Mouse (Mus musculus): ENCODE data around the gene Zfp266. TPM values are rescaled to one million over a fixed set of nuclear protein-coding genes. Genes with fewer than 3 reads are reported as not detected.

Zfp266 gene
- polyA plus RNA-seq, 1 experiment, result 9.1 TPM

- no peak for DNase-seq (ENCODE audit: low read depth)
Measured at GRCm38 (mm10) chr9:20492527-20493233, 28.5 kb downstream of the Zfp266 start, which contains the start of gene Zfp426. Gene Zfp426 (minus strand): TSS chr9:20492746.

GRCm38 (mm10) chr9:20491858-20492526 lies 29.2 kb downstream of the Zfp266 start:
- no peak for DNase-seq (ENCODE audit: low read depth)

GRCm38 (mm10) chr9:20489536-20489935 lies 31.7 kb downstream of the Zfp266 start:
- no peak for DNase-seq (ENCODE audit: low read depth)

- DNase-seq (ENCODE audit: low read depth), result no peak
Measured at GRCm38 (mm10) chr9:20479396-20479795, 41.8 kb downstream of the Zfp266 start.

- DNase-seq (ENCODE audit: low read depth), result no peak
Measured at GRCm38 (mm10) chr9:20476632-20477031, 44.6 kb downstream of the Zfp266 start.

GRCm38 (mm10) chr9:20466761-20467442 lies 54.3 kb downstream of the Zfp266 start:
- DNase-seq (ENCODE audit: low read depth), result no peak

- DNase-seq (ENCODE audit: low read depth), result peak; percentile 45
Measured at GRCm38 (mm10) chr9:20459377-20460317, 61.6 kb downstream of the Zfp266 start, which contains the start of gene Zfp26. Gene Zfp26 (minus strand): TSS chr9:20460162.

GRCm38 (mm10) chr9:20453647-20454046 lies 67.6 kb downstream of the Zfp266 start:
- no peak for DNase-seq (ENCODE audit: low read depth)

- DNase-seq (ENCODE audit: low read depth), result no peak
Measured at GRCm38 (mm10) chr9:20451493-20451892, 69.7 kb downstream of the Zfp266 start.

Other genes starting within 250 kb of the Zfp266 start
- gene Olfr39, start 239.1 kb downstream of the Zfp266 start, polyA plus RNA-seq (2012; rRNA removed), result not detected in 2 replicates
- gene Olfr873, start 222.9 kb downstream of the Zfp266 start, polyA plus RNA-seq (2012; rRNA removed), result not detected in 2 replicates
- not detected in 2 replicates for gene Olfr18, start 185.3 kb downstream of the Zfp266 start, polyA plus RNA-seq (2012; rRNA removed)
- 9.2 and 14.9 TPM in 2 replicates for gene Zfp560, start 136.2 kb downstream of the Zfp266 start, polyA plus RNA-seq (2012; rRNA removed)
- gene Zfp26, start 61.3 kb downstream of the Zfp266 start, polyA plus RNA-seq (2012; rRNA removed), result 3.8 and 4.0 TPM in 2 replicates
- 7.5 and 8.3 TPM in 2 replicates for gene Zfp426, start 28.7 kb downstream of the Zfp266 start, polyA plus RNA-seq (2012; rRNA removed)
- 3.1 and 3.7 TPM in 2 replicates for gene Zfp846, start 59.9 kb upstream of the Zfp266 start, polyA plus RNA-seq (2012; rRNA removed)
- gene Ubl5, start 121.5 kb upstream of the Zfp266 start, polyA plus RNA-seq (2012; rRNA removed), result 207 and 259 TPM in 2 replicates
- gene Fbxl12, start 123.3 kb upstream of the Zfp266 start, polyA plus RNA-seq (2012; rRNA removed), result 28.5 and 35.2 TPM in 2 replicates
- 19.5 and 24.9 TPM in 2 replicates for gene Pin1, start 130.7 kb upstream of the Zfp266 start, polyA plus RNA-seq (2012; rRNA removed)
- 5.2 and 6.6 TPM in 2 replicates for gene Olfm2, start 224.9 kb upstream of the Zfp266 start, polyA plus RNA-seq (2012; rRNA removed)

All from gonadal fat pad, adult 2 months (tissue).